Mouse (Mus musculus): ENCODE measurements around the gene Dydc1. TPM values are rescaled to one million over a fixed set of nuclear protein-coding genes. Genes with fewer than 3 reads are reported as not detected.

Gene Dydc1
- polyA plus RNA-seq, 1 experiment from 2014 or later: not detected

DNA sequence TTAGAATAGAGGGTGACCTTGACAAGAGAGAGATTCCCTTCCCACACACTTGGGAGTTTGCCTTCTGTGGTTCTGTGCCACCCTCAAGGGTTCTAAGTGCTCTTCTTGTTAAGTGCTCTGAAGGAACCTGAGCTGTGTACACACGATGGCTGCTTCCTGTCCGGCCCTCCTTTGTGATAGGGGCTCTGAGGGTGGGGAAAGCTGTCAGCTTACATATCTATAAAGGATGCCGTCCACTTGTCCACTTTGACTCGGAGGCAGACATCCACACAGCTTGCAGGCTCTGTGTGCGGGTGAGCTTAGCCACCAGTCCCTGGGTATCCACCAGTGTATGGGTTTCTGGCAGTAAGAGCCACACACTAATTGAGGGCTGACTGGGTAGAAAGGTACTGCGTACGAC lies 58.8 kb downstream of the Dydc1 start, which contains the start of gene Sftpa1:
Gene Sftpa1, plus strand, starts transcription at position 243 of the 400 bp plus-strand sequence.
- no peaks in the 10 kb centered on the region for H3K27me3 ChIP-seq (ENCODE audit: control insufficient read depth, insufficient read depth, low read length)
- no peak within 1 kb of the TSS for H3K9ac ChIP-seq (replicated peaks; ENCODE audit: low read length)
- H3K27ac ChIP-seq (replicated peaks; ENCODE audit: low read depth, low read length): no peak within 1 kb of the TSS
- H3K4me2 ChIP-seq (ENCODE audit: low read depth, low read length): no peak within 1 kb of the TSS
- H3K4me3 ChIP-seq (ENCODE audit: low read depth, low read length): no peak within 1 kb of the TSS
- no peaks in the 10 kb centered on the region for H3K4me1 ChIP-seq (ENCODE audit: control insufficient read depth, insufficient read depth, low read length)
- WGBS: 83% methylated on average over 7 of the region's 7 CpGs
- DNase-seq (ENCODE audit: low spot score) (no peak), ATAC-seq (replicated peaks; ENCODE audit: insufficient number of reproducible peaks, low FRiP score, low TSS enrichment, low read depth) (no peak)
- no peaks in the 10 kb centered on the region for H3K36me3 ChIP-seq (replicated peaks; ENCODE audit: control insufficient read depth, insufficient read depth, low read depth, low read length)
- H3K9me3 ChIP-seq (replicated peaks; ENCODE audit: control insufficient read depth, low read length): no peaks in the 10 kb centered on the region

DNA sequence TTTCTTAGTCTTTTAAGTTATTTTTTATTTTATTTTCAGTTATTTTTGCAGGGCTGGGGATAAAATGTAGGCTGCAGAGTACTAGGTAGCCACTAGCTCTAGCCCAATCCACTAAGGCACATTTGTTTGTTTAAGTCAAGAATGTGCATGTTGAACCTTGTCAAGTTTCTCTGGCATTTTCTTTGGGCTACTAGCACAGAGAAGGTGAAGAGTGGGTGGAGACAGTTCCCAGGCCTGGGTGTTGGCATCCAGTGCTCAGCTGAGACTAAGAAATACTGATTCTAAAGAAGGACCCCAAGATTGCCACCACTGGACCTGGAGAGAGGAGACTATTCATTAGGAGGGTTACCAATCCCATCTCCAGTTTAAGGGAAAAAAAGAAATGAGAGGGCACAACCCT lies 64.3 kb downstream of the Dydc1 start:
- Histone ChIP-seq H3K4me2 (ENCODE audit: low read depth, low read length) (no peak overlapping the region), H3K27ac (replicated peaks; ENCODE audit: low read depth, low read length) (no peak overlapping the region), H3K9me3 (replicated peaks; ENCODE audit: control insufficient read depth, low read length) (no peaks in the 10 kb centered on the region), H3K27me3 (ENCODE audit: control insufficient read depth, insufficient read depth, low read length) (no peaks in the 10 kb centered on the region), H3K4me3 (ENCODE audit: low read depth, low read length) (no peak overlapping the region), H3K9ac (replicated peaks; ENCODE audit: low read length) (no peak overlapping the region), H3K36me3 (replicated peaks; ENCODE audit: control insufficient read depth, insufficient read depth, low read depth, low read length) (no peaks in the 10 kb centered on the region), H3K4me1 (ENCODE audit: control insufficient read depth, insufficient read depth, low read length) (no peaks in the 10 kb centered on the region)
- DNase-seq (ENCODE audit: low spot score): no peak
- no peak for ATAC-seq (replicated peaks; ENCODE audit: insufficient number of reproducible peaks, low FRiP score, low TSS enrichment, low read depth)

- Histone ChIP-seq H3K9ac (replicated peaks; ENCODE audit: low read length) (no peak overlapping the region), H3K4me3 (ENCODE audit: low read depth, low read length) (no peak overlapping the region), H3K9me3 (replicated peaks; ENCODE audit: control insufficient read depth, low read length) (no peaks in the 10 kb centered on the region), H3K27ac (replicated peaks; ENCODE audit: low read depth, low read length) (no peak overlapping the region), H3K27me3 (ENCODE audit: control insufficient read depth, insufficient read depth, low read length) (no peaks in the 10 kb centered on the region), H3K4me1 (ENCODE audit: control insufficient read depth, insufficient read depth, low read length) (no peaks in the 10 kb centered on the region), H3K4me2 (ENCODE audit: low read depth, low read length) (no peak overlapping the region), H3K36me3 (replicated peaks; ENCODE audit: control insufficient read depth, insufficient read depth, low read depth, low read length) (no peaks in the 10 kb centered on the region)
- 91% methylated on average over 1 of the region's 1 CpGs for WGBS
- ATAC-seq (replicated peaks; ENCODE audit: insufficient number of reproducible peaks, low FRiP score, low TSS enrichment, low read depth) (no peak), DNase-seq (ENCODE audit: low spot score) (no peak)
Measured at GRCm38 (mm10) chr14:41140686-41141085, 68.0 kb downstream of the Dydc1 start.

Other genes starting within 250 kb of the Dydc1 start
- gene Sh2d4b, start 179.6 kb upstream of the Dydc1 start, polyA plus RNA-seq (2014; fragmentation: Nextera tagmentation; extraction: Ambion mirVana): 0.50 and 0.66 TPM in 2 replicates
- gene Tspan14, start 106.1 kb upstream of the Dydc1 start, polyA plus RNA-seq (2014; fragmentation: Nextera tagmentation; extraction: Ambion mirVana): 92.5 and 95.0 TPM in 2 replicates
- 33.1 and 42.1 TPM in 2 replicates for gene Fam213a, start 59.1 kb upstream of the Dydc1 start, polyA plus RNA-seq (2014; fragmentation: Nextera tagmentation; extraction: Ambion mirVana)
- gene Dydc2, start 3.7 kb upstream of the Dydc1 start, polyA plus RNA-seq (2014; fragmentation: Nextera tagmentation; extraction: Ambion mirVana): not detected in 2 replicates
- not detected in 2 replicates for gene Mat1a, start 32.1 kb downstream of the Dydc1 start, polyA plus RNA-seq (2014; fragmentation: Nextera tagmentation; extraction: Ambion mirVana)
- gene Sftpa1, start 58.9 kb downstream of the Dydc1 start, polyA plus RNA-seq (2014; fragmentation: Nextera tagmentation; extraction: Ambion mirVana): not detected in 2 replicates
- gene Mbl1, start 78.5 kb downstream of the Dydc1 start, polyA plus RNA-seq (2014; fragmentation: Nextera tagmentation; extraction: Ambion mirVana): not detected in 2 replicates
- not detected in 2 replicates for gene Sftpd, start 112.2 kb downstream of the Dydc1 start, polyA plus RNA-seq (2014; fragmentation: Nextera tagmentation; extraction: Ambion mirVana)
- 0.11 TPM in 2 replicates for gene Gm2832, start 205.9 kb downstream of the Dydc1 start, polyA plus RNA-seq (2014; fragmentation: Nextera tagmentation; extraction: Ambion mirVana)